Mouse (Mus musculus): ENCODE results near the gene 1110002E22Rik.

1110002E22Rik gene

GRCm38 (mm10) chr3:138063731-138064329, 1.0 kb upstream of the 1110002E22Rik start:
- no peak for DNase-seq (ENCODE audit: low read depth, low spot score)

GRCm38 (mm10) chr3:138065930-138066329, 1.1 kb downstream of the 1110002E22Rik start:
- DNase-seq (ENCODE audit: low read depth, low spot score): no peak

GRCm38 (mm10) chr3:138066348-138066856, 1.6 kb downstream of the 1110002E22Rik start:
- no peak for DNase-seq (ENCODE audit: low read depth, low spot score)

- DNase-seq (ENCODE audit: low read depth, low spot score): no peak
Observed at GRCm38 (mm10) chr3:138067288-138067687, 2.4 kb downstream of the 1110002E22Rik start, which contains the start of gene Gm5105. Gene Gm5105 (minus strand): TSS chr3:138067388.

- no peak for DNase-seq (ENCODE audit: low read depth, low spot score)
Observed at GRCm38 (mm10) chr3:138068103-138068502, 3.3 kb downstream of the 1110002E22Rik start.

GRCm38 (mm10) chr3:138069756-138070511, 5.1 kb downstream of the 1110002E22Rik start:
- no peak for DNase-seq (ENCODE audit: low read depth, low spot score)

- DNase-seq (ENCODE audit: low read depth, low spot score): no peak
Observed at GRCm38 (mm10) chr3:138071004-138071403, 6.2 kb downstream of the 1110002E22Rik start.

GRCm38 (mm10) chr3:138071476-138072073, 6.7 kb downstream of the 1110002E22Rik start:
- no peak for DNase-seq (ENCODE audit: low read depth, low spot score)

GRCm38 (mm10) chr3:138074214-138074613, 9.4 kb downstream of the 1110002E22Rik start:
- DNase-seq (ENCODE audit: low read depth, low spot score): no peak

- DNase-seq (ENCODE audit: low read depth, low spot score): no peak
Observed at GRCm38 (mm10) chr3:138075209-138075608, 10.4 kb downstream of the 1110002E22Rik start.

- no peak for DNase-seq (ENCODE audit: low read depth, low spot score)
Observed at GRCm38 (mm10) chr3:138077476-138078340, 12.9 kb downstream of the 1110002E22Rik start.

GRCm38 (mm10) chr3:138078701-138079100, 13.8 kb downstream of the 1110002E22Rik start:
- DNase-seq (ENCODE audit: low read depth, low spot score): no peak

- no peak for DNase-seq (ENCODE audit: low read depth, low spot score)
Observed at GRCm38 (mm10) chr3:138083073-138083637, 18.3 kb downstream of the 1110002E22Rik start.

GRCm38 (mm10) chr3:138083896-138084295, 19.0 kb downstream of the 1110002E22Rik start:
- DNase-seq (ENCODE audit: low read depth, low spot score): no peak

- no peak for DNase-seq (ENCODE audit: low read depth, low spot score)
Observed at GRCm38 (mm10) chr3:138095301-138095700, 30.4 kb downstream of the 1110002E22Rik start.

- DNase-seq (ENCODE audit: low read depth, low spot score): no peak
Observed at GRCm38 (mm10) chr3:138095718-138096117, 30.9 kb downstream of the 1110002E22Rik start.

- no peak for DNase-seq (ENCODE audit: low read depth, low spot score)
Observed at GRCm38 (mm10) chr3:138096263-138097028, 31.6 kb downstream of the 1110002E22Rik start.

GRCm38 (mm10) chr3:138097718-138098117, 32.9 kb downstream of the 1110002E22Rik start:
- DNase-seq (ENCODE audit: low read depth, low spot score): no peak

- DNase-seq (ENCODE audit: low read depth, low spot score): no peak
Observed at GRCm38 (mm10) chr3:138101936-138102335, 37.1 kb downstream of the 1110002E22Rik start.

- DNase-seq (ENCODE audit: low read depth, low spot score): no peak
Observed at GRCm38 (mm10) chr3:138103690-138104089, 38.8 kb downstream of the 1110002E22Rik start.
